Mouse (Mus musculus) liver, adult 2 months (tissue): ENCODE data around the gene Myo1h.

Experiments used
- CTCF ChIP-seq: fragments of 200-500 bp; IDR thresholded peaks from 2 replicates; pipeline ENCODE4 v1.5.1; 2011; ENCODE audit warnings: low read depth, low read length, control low read depth
- POLR2A ChIP-seq: fragments of 200-500 bp; IDR thresholded peaks from 2 replicates; pipeline ENCODE4 v1.6.1; 2011; ENCODE audit warnings: low read length, control low read depth; ENCODE audit not compliant: insufficient read depth; ENCODE audit errors: extremely low read depth

GRCm38 (mm10) chr5:114259495-114259894, 29.5 kb upstream of the Myo1h start:
- TF ChIP-seq CTCF (no peak), POLR2A (no peak)
